Mouse (Mus musculus) granulocyte monocyte progenitor cell, adult 5-6 weeks (primary cell): ENCODE data around the gene Zfp970. TPM values are rescaled to one million over a fixed set of nuclear protein-coding genes. Genes with fewer than 3 reads are reported as not detected.

ENCODE experiments used
- total RNA-seq, 2 experiments: library from RNA; stranded (forward) in 1 of 2; stranded (reverse) in 1 of 2; fragments of 200-712, 200-1000 nt in 1 of 2; fragments of >200 nt in 1 of 2; fragmentation: Nextera tagmentation in 1 of 2; gene quantifications; 2 replicates each; pipeline ENCODE4 v1.2.3; 2014 to 2017

The Zfp970 gene
- total RNA-seq, 2 experiments from 2014 or later, result 11.7 to 13.9 TPM

Other genes with a start within 250 kb of the Zfp970 start
- gene Gm14409, start 197.7 kb upstream of the Zfp970 start, total RNA-seq (2014; fragmentation: Nextera tagmentation), result not detected in 2 replicates
- gene Gm14409, start 197.7 kb upstream of the Zfp970 start, total RNA-seq (2017), result not detected in 2 replicates
- 0.45 TPM in 1 of 2 replicates, not detected in the other for gene Gm14412, start 140.4 kb upstream of the Zfp970 start, total RNA-seq (2014; fragmentation: Nextera tagmentation)
- gene Gm14412, start 140.4 kb upstream of the Zfp970 start, total RNA-seq (2017), result 0.10 and 0.22 TPM in 2 replicates
- 1.8 and 5.1 TPM in 2 replicates for gene Gm14418, start 66.4 kb upstream of the Zfp970 start, total RNA-seq (2014; fragmentation: Nextera tagmentation)
- 1.8 and 5.4 TPM in 2 replicates for gene Gm14418, start 66.4 kb upstream of the Zfp970 start, total RNA-seq (2017)
- 3.0 and 9.5 TPM in 2 replicates for gene Gm14403, start 33.5 kb downstream of the Zfp970 start, total RNA-seq (2014; fragmentation: Nextera tagmentation)
- gene Gm14403, start 33.5 kb downstream of the Zfp970 start, total RNA-seq (2017), result 9.1 and 9.6 TPM in 2 replicates
- not detected in 2 replicates for gene Gm14406, start 113.5 kb downstream of the Zfp970 start, total RNA-seq (2014; fragmentation: Nextera tagmentation)
- not detected in 2 replicates for gene Gm14406, start 113.5 kb downstream of the Zfp970 start, total RNA-seq (2017)